Mouse (Mus musculus) liver, adult 2 months (tissue): ENCODE data around the gene Wfikkn1. TPM values are rescaled to one million over a fixed set of nuclear protein-coding genes. Genes with fewer than 3 reads are reported as not detected.

Source experiments
- DNase-seq: peaks from one replicate; pipeline ENCODE4 v3.0.0-alpha.2; 2011; ENCODE audit warnings: low read depth, low spot score; ENCODE audit errors: extremely low read depth
- H3K27ac ChIP-seq: fragments of 200-500 bp; replicated peaks from 2 replicates; pipeline ENCODE4 v1.5.1; 2012; ENCODE audit warnings: low read depth, mild to moderate bottlenecking, control low read depth, inconsistent platforms, low read length; ENCODE audit not compliant: insufficient read depth
- H3K27me3 ChIP-seq: fragments of 200-500 bp; 2 replicates; pipeline ENCODE4 v1.6.1; 2012; ENCODE audit warnings: mild to moderate bottlenecking, moderate library complexity, low read length, inconsistent platforms; ENCODE audit not compliant: control insufficient read depth, insufficient read depth
- H3K36me3 ChIP-seq: fragments of 200-500 bp; 2 replicates; pipeline ENCODE4 v1.6.1; 2012; ENCODE audit warnings: low read length, inconsistent platforms; ENCODE audit not compliant: control insufficient read depth, insufficient read depth
- H3K4me1 ChIP-seq: fragments of 200-500 bp; 2 replicates; pipeline ENCODE4 v1.6.1; 2011; ENCODE audit warnings: low read length; ENCODE audit not compliant: control insufficient read depth, insufficient read depth
- H3K4me3 ChIP-seq: fragments of 200-500 bp; 2 replicates; pipeline ENCODE4 v1.5.1; 2011; ENCODE audit warnings: low read depth, mild to moderate bottlenecking, control low read depth, low read length, moderate library complexity; ENCODE audit not compliant: insufficient read depth
- H3K79me2 ChIP-seq: fragments of 200-500 bp; 2 replicates; pipeline ENCODE4 v1.6.1; 2012; ENCODE audit warnings: inconsistent platforms, mild to moderate bottlenecking, low read length, moderate library complexity; ENCODE audit not compliant: control insufficient read depth, insufficient read depth
- H3K9ac ChIP-seq: fragments of 200-500 bp; 2 replicates; pipeline ENCODE4 v1.6.1; 2012; ENCODE audit warnings: low read depth, mild to moderate bottlenecking, control low read depth, inconsistent platforms, low read length
- CTCF ChIP-seq: fragments of 200-500 bp; IDR thresholded peaks from 2 replicates; pipeline ENCODE4 v1.5.1; 2011; ENCODE audit warnings: low read depth, low read length, control low read depth
- POLR2A ChIP-seq: fragments of 200-500 bp; IDR thresholded peaks from 2 replicates; pipeline ENCODE4 v1.6.1; 2011; ENCODE audit warnings: low read length, control low read depth; ENCODE audit not compliant: insufficient read depth; ENCODE audit errors: extremely low read depth
- WGBS: fragments of 180-500 bp; shearing (Covaris S2); methylation state at CpG from one replicate; pipeline ENCODE4 v1.1.7; 2018; 5-methylcytosine and 5-hydroxymethylcytosine counted together
- polyA plus RNA-seq: library from polyadenylated mRNA; depleted of rRNA; stranded (reverse); fragments of >200 nt; gene quantifications from 2 replicates; pipeline ENCODE4 v1.2.3, GENCODE M21; 2012
- total RNA-seq: library from RNA; depleted of rRNA; stranded (reverse); fragments of >200 nt; gene quantifications from 2 replicates; pipeline ENCODE4 v1.2.3, GENCODE M21; 2014

The Wfikkn1 gene
- total and polyA plus RNA-seq, 2 experiments = 0.09 to 0.92 TPM

GRCm38 (mm10) chr17:25869498-25869897, 11.2 kb downstream of the Wfikkn1 start:
- no peaks in the 10 kb centered on the region for H3K36me3 ChIP-seq
- peaks cover 25% of the 10 kb centered on the region for H3K4me1 ChIP-seq
- DNase-seq = no peak
- peaks cover 21% of the 10 kb centered on the region; the same call in 1 of the 2 replicates for H3K79me2 ChIP-seq
- 89% methylated on average over 8 of the region's 8 CpGs for WGBS
- TF ChIP-seq CTCF (no peak), POLR2A (no peak)
- no peak overlapping the region for H3K4me3 ChIP-seq
- no peaks in the 10 kb centered on the region for H3K27me3 ChIP-seq
- H3K27ac ChIP-seq = no peak overlapping the region
- no peak overlapping the region for H3K9ac ChIP-seq

DNA sequence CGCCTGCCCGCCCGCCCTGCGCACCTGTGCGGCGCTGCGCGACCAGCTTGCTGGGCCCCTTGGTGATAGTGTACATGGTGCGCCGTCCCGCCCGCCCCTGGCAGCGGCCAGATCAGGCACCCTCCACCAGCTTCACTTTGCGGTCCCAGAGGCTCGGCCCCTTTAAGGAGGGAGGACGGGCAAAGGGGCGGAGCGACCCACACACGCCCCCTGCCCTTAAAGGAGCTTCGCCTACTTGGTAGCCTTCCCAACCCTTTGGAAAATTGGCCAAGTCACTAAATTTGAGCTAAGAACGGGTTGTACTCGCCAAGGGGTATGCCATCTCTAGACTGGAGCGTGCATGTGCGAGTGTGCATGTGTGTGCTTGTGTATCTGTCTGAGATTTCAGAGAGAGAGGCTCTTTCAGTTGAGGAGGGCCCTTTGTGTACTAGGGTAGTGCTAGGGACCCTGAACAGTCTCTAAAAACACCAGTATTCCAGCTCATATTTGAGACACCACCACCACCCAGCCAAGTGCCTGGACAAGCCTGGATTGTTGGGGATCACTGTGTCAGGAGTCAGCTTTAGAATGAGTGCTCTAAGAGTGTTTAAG, 12.0 kb downstream of the Wfikkn1 start, which contains the start of gene Mcrip2:
Gene Mcrip2 (minus strand): TSS at position 164 of the 591 bp plus-strand sequence.
- peak within 1 kb of the TSS; percentile 91 for H3K9ac ChIP-seq
- DNase-seq = peak; percentile 89
- H3K27me3 ChIP-seq = no peaks in the 10 kb centered on the region
- TF ChIP-seq POLR2A = peak; percentile 84
- TF ChIP-seq CTCF = no peak
- H3K79me2 ChIP-seq = peaks cover 21% of the 10 kb centered on the region; the same call in 1 of the 2 replicates
- peak within 1 kb of the TSS; percentile 88 for H3K27ac ChIP-seq
- H3K4me3 ChIP-seq = peak within 1 kb of the TSS; percentile 87
- peaks cover 26% of the 10 kb centered on the region for H3K4me1 ChIP-seq
- under 1% methylated on average over 24 of the region's 24 CpGs for WGBS
- H3K36me3 ChIP-seq = no peaks in the 10 kb centered on the region

DNA sequence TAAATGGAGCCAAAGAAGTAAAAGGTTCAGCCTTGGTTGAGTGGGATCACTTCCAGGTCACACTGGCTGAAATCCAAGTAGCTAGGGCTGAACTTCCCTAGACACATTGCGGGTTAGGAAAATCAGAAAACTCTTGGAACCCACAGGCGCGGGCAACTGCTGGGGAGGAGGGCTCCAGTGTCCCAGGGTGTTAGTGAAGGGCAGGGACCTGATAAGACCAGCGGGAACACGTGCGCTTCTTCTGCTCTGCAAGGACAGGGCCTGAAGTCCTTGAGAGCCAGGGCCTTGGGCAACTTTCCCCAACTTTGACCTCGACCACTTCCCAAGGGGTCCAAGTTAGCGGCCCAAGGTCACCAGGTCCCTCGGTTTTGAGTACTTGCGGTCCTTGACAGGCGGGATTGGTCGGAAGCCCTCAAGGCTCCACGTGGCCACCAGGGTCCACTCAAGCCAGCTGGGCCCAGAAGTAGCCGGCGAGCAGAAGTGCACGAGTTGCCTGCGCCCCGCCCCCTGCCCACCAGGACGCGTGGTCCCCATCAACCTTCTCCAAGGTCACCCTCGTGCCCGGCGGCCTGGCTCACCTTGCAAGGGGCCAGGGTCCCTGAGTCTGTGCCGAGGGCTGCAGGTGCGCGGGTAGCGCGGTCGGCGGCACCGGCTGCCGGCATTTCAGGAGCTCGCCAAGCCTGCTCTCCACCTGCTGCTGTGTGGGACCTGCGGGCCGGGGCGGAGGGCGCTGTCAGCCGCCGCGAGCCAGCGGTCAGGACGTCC, 12.6 kb downstream of the Wfikkn1 start:
- peak; percentile 91 for DNase-seq
- Histone ChIP-seq H3K79me2 (peaks cover 21% of the 10 kb centered on the region; the same call in 1 of the 2 replicates), H3K36me3 (no peaks in the 10 kb centered on the region), H3K27me3 (no peaks in the 10 kb centered on the region), H3K4me1 (peaks cover 27% of the 10 kb centered on the region), H3K4me3 (peak overlapping the region; percentile 87), H3K9ac (peak overlapping the region; percentile 91), H3K27ac (peak overlapping the region; percentile 88)
- TF ChIP-seq POLR2A (no peak), CTCF (no peak)
- under 1% methylated on average over 42 of the region's 42 CpGs for WGBS

GRCm38 (mm10) chr17:25867509-25867835, 13.2 kb downstream of the Wfikkn1 start:
- no peak for DNase-seq
- peak overlapping the region; percentile 91 for H3K9ac ChIP-seq
- peaks cover 27% of the 10 kb centered on the region for H3K4me1 ChIP-seq
- no peak for TF ChIP-seq CTCF
- TF ChIP-seq POLR2A = no peak
- WGBS = 6% methylated on average over 7 of the region's 7 CpGs
- H3K4me3 ChIP-seq = peak overlapping the region; percentile 87
- no peaks in the 10 kb centered on the region for H3K27me3 ChIP-seq
- no peaks in the 10 kb centered on the region for H3K36me3 ChIP-seq
- peak overlapping the region; percentile 88 for H3K27ac ChIP-seq
- peaks cover 21% of the 10 kb centered on the region; the same call in 1 of the 2 replicates for H3K79me2 ChIP-seq

DNA sequence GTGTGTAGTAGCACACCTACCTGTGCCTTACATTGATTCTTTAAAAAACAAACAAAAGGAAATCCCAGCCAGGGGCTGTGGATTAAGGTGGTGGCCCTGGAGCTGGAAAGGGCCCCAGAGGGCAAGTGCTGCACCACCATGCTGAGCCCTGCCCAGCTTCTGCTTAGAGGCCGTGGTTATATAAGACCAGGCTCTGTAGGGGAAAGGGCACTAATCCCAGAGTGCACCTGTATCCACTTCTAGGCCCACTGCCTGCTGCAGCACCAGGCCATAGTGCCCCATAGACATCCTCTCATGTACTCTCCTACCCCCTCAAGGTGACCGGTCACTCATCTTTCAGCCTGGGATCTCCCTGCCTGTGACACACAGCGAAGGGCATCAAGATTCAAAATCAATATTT, 14.5 kb downstream of the Wfikkn1 start:
- Histone ChIP-seq H3K27ac (peak overlapping the region; percentile 61), H3K27me3 (no peaks in the 10 kb centered on the region), H3K79me2 (peaks cover 21% of the 10 kb centered on the region; the same call in 1 of the 2 replicates), H3K36me3 (no peaks in the 10 kb centered on the region), H3K4me3 (no peak overlapping the region), H3K4me1 (peaks cover 30% of the 10 kb centered on the region), H3K9ac (peak overlapping the region; percentile 33; the same call in 1 of the 2 replicates)
- TF ChIP-seq POLR2A = no peak
- TF ChIP-seq CTCF = no peak
- peak; percentile 63 for DNase-seq
- WGBS = 50% methylated on average over 3 of the region's 3 CpGs
